Comparison of ENCODE assay signal across 14 mouse cellular contexts in genomic region chr12:12906771-12907170, GRCm38 (mm10). TPM values are rescaled to one million over a fixed set of nuclear protein-coding genes. Genes with fewer than 3 reads are reported as not detected.
A peak's percentile ranks its signal among the peaks of the same experiment; 100 is the strongest.
DNase-seq lines count a peak whose midpoint lies in the region; ATAC-seq and TF ChIP-seq lines count a peak whose summit lies in the region.
"Had no signal": no experiment of that assay in that cellular context is flagged by ENCODE, and none has a peak within 500 bp of the region (broad histone marks: within the 10 kb centered on the region; RNA-seq: fewer than 3 reads in every experiment).

No protein-coding gene starts in this region.

- no peak overlapping the region for H3K4me2 ChIP-seq in lung, embryonic 15.5 days
- no peak overlapping the region for H3K4me2 ChIP-seq in stomach, embryonic 15.5 days
- H3K4me2 ChIP-seq in stomach, postnatal 0 days (replicated peaks; ENCODE audit: low read depth) = no peak overlapping the region
- no peak overlapping the region for H3K4me2 ChIP-seq in forebrain, embryonic 16.5 days (ENCODE audit: low read length)
- H3K4me2 ChIP-seq: limb, embryonic 15.5 days had no signal

- TF ChIP-seq EP300 in stomach, postnatal 0 days (optimal IDR thresholded peaks at IDR 0.05) = no peak

- peak overlapping the region; percentile 78 for H3K27ac ChIP-seq in lung, embryonic 15.5 days
- H3K27ac ChIP-seq in stomach, embryonic 15.5 days = peak overlapping the region; percentile 21; the same call in 1 of the 2 replicates
- no peak overlapping the region for H3K27ac ChIP-seq in stomach, postnatal 0 days (replicated peaks)
- H3K27ac ChIP-seq in forebrain, embryonic 16.5 days (ENCODE audit: low read length) = peak overlapping the region; percentile 59; the same call in 1 of the 2 replicates
- H3K27ac ChIP-seq: left cerebral cortex, adult 2 months; limb, embryonic 15.5 days had no signal

- H3K36me3 ChIP-seq in lung, embryonic 15.5 days = no peaks in the 10 kb centered on the region
- no peaks in the 10 kb centered on the region for H3K36me3 ChIP-seq in stomach, embryonic 15.5 days
- no peaks in the 10 kb centered on the region for H3K36me3 ChIP-seq in stomach, postnatal 0 days (ENCODE audit: control insufficient read depth, insufficient read depth, low read length)
- H3K36me3 ChIP-seq in forebrain, embryonic 16.5 days (ENCODE audit: control insufficient read depth, insufficient read depth) = no peaks in the 10 kb centered on the region
- H3K36me3 ChIP-seq: limb, embryonic 15.5 days had no signal

- no peak for TF ChIP-seq CTCF in stomach, postnatal 0 days (IDR thresholded peaks at IDR 0.05; ENCODE audit: low read depth)

- ATAC-seq in lung, embryonic 15.5 days (ENCODE audit: borderline replicate concordance, extremely low read depth, low FRiP score, low TSS enrichment) = no peak
- ATAC-seq in stomach, embryonic 15.5 days (ENCODE audit: insufficient read depth, low FRiP score, low read depth) = no peak
- no peak for ATAC-seq in stomach, postnatal 0 days (ENCODE audit: low FRiP score, low TSS enrichment)
- no peak for ATAC-seq in forebrain, embryonic 16.5 days

- no peak overlapping the region for H3K9ac ChIP-seq in lung, embryonic 15.5 days
- no peak overlapping the region for H3K9ac ChIP-seq in stomach, embryonic 15.5 days
- no peak overlapping the region for H3K9ac ChIP-seq in stomach, postnatal 0 days (ENCODE audit: low read length)
- H3K9ac ChIP-seq in forebrain, embryonic 16.5 days (replicated peaks; ENCODE audit: low read depth, low read length) = no peak overlapping the region
- H3K9ac ChIP-seq: limb, embryonic 15.5 days had no signal

- H3K27me3 ChIP-seq in lung, embryonic 15.5 days = no peaks in the 10 kb centered on the region; the same call in 1 of the 2 replicates
- no peaks in the 10 kb centered on the region for H3K27me3 ChIP-seq in stomach, embryonic 15.5 days (replicated peaks)
- H3K27me3 ChIP-seq in stomach, postnatal 0 days (ENCODE audit: control insufficient read depth, insufficient read depth, low read length) = no peaks in the 10 kb centered on the region
- H3K27me3 ChIP-seq in forebrain, embryonic 16.5 days (replicated peaks; ENCODE audit: control insufficient read depth, insufficient read depth, low read length) = no peaks in the 10 kb centered on the region
- H3K27me3 ChIP-seq: limb, embryonic 15.5 days had no signal

- no peaks in the 10 kb centered on the region for H3K9me3 ChIP-seq in lung, embryonic 15.5 days
- no peaks in the 10 kb centered on the region for H3K9me3 ChIP-seq in stomach, embryonic 15.5 days
- H3K9me3 ChIP-seq in stomach, postnatal 0 days (ENCODE audit: control insufficient read depth, low read length) = no peaks in the 10 kb centered on the region
- no peaks in the 10 kb centered on the region for H3K9me3 ChIP-seq in forebrain, embryonic 16.5 days (ENCODE audit: control insufficient read depth, low read length)
- H3K9me3 ChIP-seq: limb, embryonic 15.5 days had no signal

- 19% methylated on average over 6 of the region's 6 CpGs for WGBS in lung, embryonic 15.5 days
- WGBS in stomach, embryonic 15.5 days = 23% methylated on average over 6 of the region's 6 CpGs
- 27% methylated on average over 6 of the region's 6 CpGs for WGBS in stomach, postnatal 0 days
- 50% methylated on average over 6 of the region's 6 CpGs for WGBS in forebrain, embryonic 16.5 days

- H3K4me3 ChIP-seq in lung, embryonic 15.5 days = no peak overlapping the region
- H3K4me3 ChIP-seq in stomach, embryonic 15.5 days (replicated peaks) = no peak overlapping the region
- H3K4me3 ChIP-seq in stomach, postnatal 0 days (ENCODE audit: low read depth, low read length) = no peak overlapping the region
- H3K4me3 ChIP-seq in forebrain, embryonic 16.5 days (replicated peaks; ENCODE audit: low read length) = no peak overlapping the region
- H3K4me3 ChIP-seq: erythroblast, embryonic 14.5 days; left cerebral cortex, adult 2 months; limb, embryonic 15.5 days had no signal

- no peak for DNase-seq in lung, postnatal 36 days
- no peak for DNase-seq in stomach, postnatal 0 days (ENCODE audit: low spot score)
- DNase-seq in adrenal gland, postnatal 10 days = no peak
- no peak for DNase-seq in spleen, postnatal 4 days (ENCODE audit: low spot score in 2 of 2)
- DNase-seq: adrenal gland, adult 8-10 months; kidney, adult 18-20 months; lung, adult 18-20 months; thymus, postnatal 25 days had no signal

- H3K4me1 ChIP-seq in lung, embryonic 15.5 days = peaks cover 32% of the 10 kb centered on the region
- H3K4me1 ChIP-seq in stomach, embryonic 15.5 days = peaks cover 13% of the 10 kb centered on the region
- 0 out of 2 replicates have a peak, but pooled peaks cover 3% of the 10 kb centered on the region for H3K4me1 ChIP-seq in stomach, postnatal 0 days (replicated peaks; ENCODE audit: control insufficient read depth, insufficient read depth)
- peaks cover 41% of the 10 kb centered on the region for H3K4me1 ChIP-seq in forebrain, embryonic 16.5 days (replicated peaks; ENCODE audit: control insufficient read depth, insufficient read depth, low read length)

RNA-seq across cellular contexts. Expression of gene Mycn, which starts 34.9 kb away (rescaled TPM):
- polyA plus RNA-seq in lung, embryonic 15.5 days (2015; fragmentation: Nextera tagmentation; extraction: Ambion mirVana) = 57.3 and 58.8 TPM in 2 replicates
- polyA plus RNA-seq in stomach, embryonic 15.5 days (2015; fragmentation: Nextera tagmentation; extraction: Ambion mirVana) = 45.7 and 52.6 TPM in 2 replicates
- polyA plus RNA-seq in stomach, postnatal 0 days (2015; fragmentation: Nextera tagmentation; extraction: Ambion mirVana) = 14.0 TPM in 2 replicates
- polyA plus RNA-seq in forebrain, embryonic 16.5 days (2015; fragmentation: Nextera tagmentation; extraction: Ambion mirVana) = 156 and 197 TPM in 2 replicates
- total RNA-seq in adrenal gland, postnatal 10 days (2021) = 1 to 10 TPM; 8.3 to 9.5 TPM
